Mouse (Mus musculus): ENCODE results near the gene Bola3. TPM values are rescaled to one million over a fixed set of nuclear protein-coding genes. Genes with fewer than 3 reads are reported as not detected.

The Bola3 gene
- polyA plus RNA-seq, 2 experiments: 55.1 to 129 TPM

DNA sequence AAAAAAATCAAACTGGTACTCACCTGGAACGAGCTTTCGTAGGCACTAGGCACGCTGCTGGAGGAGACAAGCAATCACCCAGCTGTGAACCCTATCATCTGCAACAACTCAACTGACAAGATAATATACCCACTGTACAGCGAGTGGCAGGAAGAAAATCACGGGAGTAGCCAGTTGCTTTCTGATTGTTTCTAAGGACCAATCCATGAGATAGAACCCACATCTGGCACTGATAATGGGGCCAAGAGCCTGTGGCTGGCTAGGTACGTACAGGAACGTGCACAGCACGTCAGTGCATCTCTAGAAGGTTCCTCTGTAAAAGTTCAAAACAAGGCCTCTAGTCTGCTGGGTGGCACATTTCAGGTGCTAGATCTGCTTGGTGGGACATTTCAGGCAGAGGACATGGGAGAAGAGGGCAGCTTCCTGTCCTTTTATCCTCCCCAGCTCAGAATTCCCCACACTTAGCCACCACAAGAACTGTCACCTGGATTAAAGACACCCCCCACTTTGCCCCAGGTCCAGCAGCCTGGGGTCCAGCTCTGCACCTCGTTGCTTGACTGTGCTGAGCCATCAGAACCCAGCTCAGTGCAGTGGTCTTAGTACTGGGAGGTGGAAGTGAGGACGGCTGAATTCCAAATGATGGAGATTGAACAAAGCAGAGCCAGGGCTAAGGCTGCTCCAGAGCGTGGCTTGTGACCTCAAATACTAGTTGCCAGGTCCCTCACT lies 12.7 kb downstream of the Bola3 start:
- Histone ChIP-seq H3K4me3 (replicated peaks; ENCODE audit: low read length) (no peak overlapping the region), H3K36me3 (ENCODE audit: control insufficient read depth, insufficient read depth, low read length) (peaks cover 73% of the 10 kb centered on the region), H3K4me1 (ENCODE audit: control insufficient read depth, insufficient read depth, low read length) (no peaks in the 10 kb centered on the region), H3K4me2 (replicated peaks; ENCODE audit: low read depth, low read length, severe bottlenecking) (no peak overlapping the region), H3K9me3 (ENCODE audit: control insufficient read depth, low read length) (no peaks in the 10 kb centered on the region), H3K27ac (replicated peaks; ENCODE audit: low read depth, low read length) (no peak overlapping the region), H3K9ac (ENCODE audit: low read depth, low read length, severe bottlenecking) (no peak overlapping the region), H3K27me3 (ENCODE audit: control insufficient read depth, insufficient read depth, low read length) (no peaks in the 10 kb centered on the region)
- ATAC-seq (ENCODE audit: low FRiP score, low read depth) (no peak), DNase-seq (ENCODE audit: low spot score) (no peak)
- no peak for TF ChIP-seq POLR2A (IDR thresholded peaks at IDR 0.05; ENCODE audit: borderline replicate concordance, extremely low read depth, insufficient read depth, insufficient read length)
- 72% methylated on average over 11 of the region's 11 CpGs for WGBS

DNA sequence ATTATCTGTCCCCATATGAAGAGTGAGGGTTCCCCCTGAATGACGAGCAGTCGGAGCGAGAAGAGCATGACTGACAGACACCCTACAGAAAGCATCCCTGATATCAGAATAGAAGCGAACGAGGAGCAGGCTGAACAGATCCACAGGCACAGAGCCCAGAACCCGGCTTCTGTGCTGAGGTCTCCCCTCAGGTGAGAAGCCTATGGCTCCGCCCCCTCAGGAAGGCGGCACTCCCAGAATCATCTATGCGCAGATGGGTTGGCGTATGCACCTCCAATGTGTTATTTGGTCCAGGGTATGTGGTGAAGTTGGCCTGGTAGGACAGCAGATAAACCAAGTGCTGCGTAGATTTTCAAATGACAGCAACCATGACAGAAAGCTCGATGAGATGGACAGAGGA lies 14.1 kb downstream of the Bola3 start:
- no peaks in the 10 kb centered on the region for H3K4me1 ChIP-seq (ENCODE audit: control insufficient read depth, insufficient read depth, low read length)
- ATAC-seq (ENCODE audit: low FRiP score, low read depth): no peak
- no peak overlapping the region for H3K9ac ChIP-seq (ENCODE audit: low read depth, low read length, severe bottlenecking)
- no peaks in the 10 kb centered on the region for H3K9me3 ChIP-seq (ENCODE audit: control insufficient read depth, low read length)
- no peak for DNase-seq (ENCODE audit: low spot score)
- no peak overlapping the region for H3K27ac ChIP-seq (replicated peaks; ENCODE audit: low read depth, low read length)
- no peak overlapping the region for H3K4me2 ChIP-seq (replicated peaks; ENCODE audit: low read depth, low read length, severe bottlenecking)
- no peak for TF ChIP-seq POLR2A (IDR thresholded peaks at IDR 0.05; ENCODE audit: borderline replicate concordance, extremely low read depth, insufficient read depth, insufficient read length)
- no peaks in the 10 kb centered on the region for H3K27me3 ChIP-seq (ENCODE audit: control insufficient read depth, insufficient read depth, low read length)
- no peak overlapping the region for H3K4me3 ChIP-seq (replicated peaks; ENCODE audit: low read length)
- peaks cover 73% of the 10 kb centered on the region for H3K36me3 ChIP-seq (ENCODE audit: control insufficient read depth, insufficient read depth, low read length)
- 89% methylated on average over 12 of the region's 12 CpGs for WGBS

DNA sequence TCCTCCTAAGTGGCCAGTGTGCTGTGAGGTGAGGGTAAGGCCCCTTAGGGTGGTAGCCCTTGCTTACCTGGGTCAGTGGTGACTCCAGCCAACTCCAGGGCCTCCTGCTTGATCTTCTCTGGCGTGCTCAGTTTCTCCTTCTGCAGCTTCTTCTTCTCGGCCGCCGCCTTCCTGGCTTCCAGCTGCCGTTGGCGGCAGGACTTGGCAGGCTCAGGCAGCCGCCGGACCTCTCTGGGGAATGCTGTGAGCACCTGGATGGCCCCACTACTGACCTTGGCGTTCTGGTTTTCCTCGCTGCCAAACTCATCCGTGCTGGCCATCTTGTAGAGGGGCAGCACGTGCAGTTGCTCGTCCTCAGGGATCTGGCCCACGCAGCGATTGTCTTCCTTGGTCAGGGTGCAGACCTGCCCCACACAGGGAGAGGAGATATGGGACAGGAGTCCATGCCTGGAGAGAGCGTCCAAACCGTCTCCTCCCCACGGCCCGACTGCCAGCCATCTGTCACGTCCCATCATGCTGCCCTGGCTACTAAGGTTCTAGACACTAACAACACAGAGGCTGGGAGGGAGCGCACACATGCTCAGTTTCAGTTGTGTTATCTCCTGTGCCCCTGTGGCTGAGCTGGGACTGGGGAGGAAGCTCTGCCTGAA lies 21.5 kb downstream of the Bola3 start:
- H3K4me1 ChIP-seq (ENCODE audit: control insufficient read depth, insufficient read depth, low read length): no peaks in the 10 kb centered on the region
- H3K36me3 ChIP-seq (ENCODE audit: control insufficient read depth, insufficient read depth, low read length): peaks cover 96% of the 10 kb centered on the region
- H3K4me3 ChIP-seq (replicated peaks; ENCODE audit: low read length): no peak overlapping the region
- no peak for ATAC-seq (ENCODE audit: low FRiP score, low read depth)
- no peak for TF ChIP-seq POLR2A (IDR thresholded peaks at IDR 0.05; ENCODE audit: borderline replicate concordance, extremely low read depth, insufficient read depth, insufficient read length)
- H3K27ac ChIP-seq (replicated peaks; ENCODE audit: low read depth, low read length): no peak overlapping the region
- no peak for DNase-seq (ENCODE audit: low spot score)
- no peaks in the 10 kb centered on the region for H3K27me3 ChIP-seq (ENCODE audit: control insufficient read depth, insufficient read depth, low read length)
- no peak overlapping the region for H3K9ac ChIP-seq (ENCODE audit: low read depth, low read length, severe bottlenecking)
- WGBS: 86% methylated on average over 21 of the region's 21 CpGs
- H3K9me3 ChIP-seq (ENCODE audit: control insufficient read depth, low read length): no peaks in the 10 kb centered on the region
- H3K4me2 ChIP-seq (replicated peaks; ENCODE audit: low read depth, low read length, severe bottlenecking): no peak overlapping the region

DNA sequence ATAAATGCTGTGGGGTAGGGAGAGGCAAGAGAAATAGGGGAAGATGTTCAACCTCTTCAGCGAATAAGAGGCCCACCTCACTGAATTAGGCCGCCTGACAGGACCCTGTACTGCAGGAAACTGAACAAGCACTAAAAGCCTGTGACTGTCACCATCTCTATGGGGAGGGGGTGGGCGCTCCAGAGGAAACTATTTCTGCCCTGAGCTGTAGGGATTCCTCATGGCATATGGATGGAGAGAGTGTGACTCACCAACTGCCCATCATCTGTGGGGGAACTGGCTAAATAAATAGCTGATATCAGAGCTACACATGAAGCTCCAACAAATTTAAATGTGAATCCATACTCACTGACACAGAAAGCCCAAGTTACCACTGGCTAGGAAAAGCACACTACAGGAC lies 22.4 kb downstream of the Bola3 start:
- Histone ChIP-seq H3K4me1 (ENCODE audit: control insufficient read depth, insufficient read depth, low read length) (no peaks in the 10 kb centered on the region), H3K27me3 (ENCODE audit: control insufficient read depth, insufficient read depth, low read length) (no peaks in the 10 kb centered on the region), H3K9me3 (ENCODE audit: control insufficient read depth, low read length) (no peaks in the 10 kb centered on the region), H3K36me3 (ENCODE audit: control insufficient read depth, insufficient read depth, low read length) (peaks cover 98% of the 10 kb centered on the region), H3K4me2 (replicated peaks; ENCODE audit: low read depth, low read length, severe bottlenecking) (no peak overlapping the region), H3K27ac (replicated peaks; ENCODE audit: low read depth, low read length) (no peak overlapping the region), H3K4me3 (replicated peaks; ENCODE audit: low read length) (no peak overlapping the region), H3K9ac (ENCODE audit: low read depth, low read length, severe bottlenecking) (no peak overlapping the region)
- no peak for ATAC-seq (ENCODE audit: low FRiP score, low read depth)
- TF ChIP-seq POLR2A (IDR thresholded peaks at IDR 0.05; ENCODE audit: borderline replicate concordance, extremely low read depth, insufficient read depth, insufficient read length): no peak
- 88% methylated on average over 3 of the region's 3 CpGs for WGBS
- no peak for DNase-seq (ENCODE audit: low spot score)

DNA sequence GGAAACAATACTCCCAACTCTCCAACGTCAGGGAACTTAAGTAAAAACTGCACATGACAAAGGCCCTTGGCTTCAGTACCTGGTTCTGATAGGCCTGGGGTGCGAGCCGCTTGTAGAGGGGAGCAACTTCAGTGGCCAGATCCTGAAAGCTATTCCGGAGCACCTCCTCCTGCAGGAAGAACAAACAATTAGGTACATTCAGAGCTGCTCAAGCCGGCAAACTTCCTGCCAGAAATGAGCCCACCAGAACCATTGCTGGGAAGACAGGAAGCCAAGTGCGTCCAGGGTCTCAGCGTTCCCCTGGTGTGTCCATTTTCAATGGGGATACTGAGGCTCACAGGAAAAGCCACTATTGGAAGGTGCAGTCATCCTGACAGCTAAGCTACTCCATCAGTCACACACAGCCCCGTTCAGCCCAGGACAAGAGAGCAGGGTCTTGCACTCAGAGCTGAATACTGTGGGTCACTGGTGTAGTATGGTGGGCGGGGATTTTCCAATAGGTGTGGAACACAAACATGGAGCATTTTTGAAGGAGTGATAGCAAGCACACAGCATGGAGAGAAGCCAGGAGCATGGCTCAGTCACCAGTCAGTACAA lies 24.9 kb downstream of the Bola3 start:
- Histone ChIP-seq H3K36me3 (ENCODE audit: control insufficient read depth, insufficient read depth, low read length) (peaks cover 99% of the 10 kb centered on the region), H3K9ac (ENCODE audit: low read depth, low read length, severe bottlenecking) (no peak overlapping the region), H3K27ac (replicated peaks; ENCODE audit: low read depth, low read length) (no peak overlapping the region), H3K9me3 (ENCODE audit: control insufficient read depth, low read length) (no peaks in the 10 kb centered on the region), H3K4me2 (replicated peaks; ENCODE audit: low read depth, low read length, severe bottlenecking) (no peak overlapping the region), H3K4me1 (ENCODE audit: control insufficient read depth, insufficient read depth, low read length) (no peaks in the 10 kb centered on the region), H3K4me3 (replicated peaks; ENCODE audit: low read length) (no peak overlapping the region), H3K27me3 (ENCODE audit: control insufficient read depth, insufficient read depth, low read length) (no peaks in the 10 kb centered on the region)
- DNase-seq (ENCODE audit: low spot score) (no peak), ATAC-seq (ENCODE audit: low FRiP score, low read depth) (no peak)
- no peak for TF ChIP-seq POLR2A (IDR thresholded peaks at IDR 0.05; ENCODE audit: borderline replicate concordance, extremely low read depth, insufficient read depth, insufficient read length)
- WGBS: 90% methylated on average over 9 of the region's 9 CpGs

Measured in limb, embryonic 14.5 days (tissue).